Mouse (Mus musculus) kidney, adult 11 months (tissue): ENCODE measurements around the gene Sergef.

Source experiments
- DNase-seq: peaks from one replicate; pipeline ENCODE4 v3.0.0; 2022

The Sergef gene

DNA sequence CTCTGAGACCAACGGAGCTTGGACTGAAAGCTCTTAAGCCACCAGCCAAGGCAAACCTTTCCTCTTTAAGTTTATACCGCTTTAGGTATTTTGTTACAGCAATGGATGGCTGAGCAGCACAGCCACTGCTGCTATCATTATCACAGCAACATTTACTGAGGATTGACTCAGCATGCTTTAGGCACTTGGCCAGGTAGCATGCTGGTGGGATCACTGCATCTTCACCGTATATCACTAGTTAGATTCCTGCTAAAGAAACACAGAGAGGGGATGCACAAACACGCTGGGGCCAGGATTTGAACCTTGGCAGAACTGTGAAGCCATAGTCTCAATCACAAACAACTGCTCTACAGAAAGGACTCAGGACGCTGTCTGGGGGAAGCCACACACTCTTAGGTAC is 152.8 kb downstream of the Sergef start:
- no peak for DNase-seq

DNA sequence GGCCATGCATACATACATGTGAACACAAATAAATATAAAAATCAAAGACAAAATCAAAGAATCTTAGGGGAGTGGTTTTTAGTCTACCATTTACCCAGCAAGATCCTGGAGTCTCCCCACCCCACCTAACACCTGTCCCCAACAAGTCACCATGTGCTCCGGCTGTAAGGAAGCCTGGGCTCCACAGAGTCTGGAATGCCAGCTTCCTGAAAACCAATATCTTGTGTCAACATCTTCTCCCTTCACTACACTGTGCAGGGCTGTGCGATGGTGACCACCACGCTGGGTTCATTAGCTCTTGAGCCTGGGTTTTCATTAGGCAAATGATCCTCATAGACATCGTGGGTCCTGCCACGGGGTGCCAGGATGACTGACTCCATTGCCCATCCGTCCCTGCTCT is 155.4 kb downstream of the Sergef start:
- no peak for DNase-seq

DNA sequence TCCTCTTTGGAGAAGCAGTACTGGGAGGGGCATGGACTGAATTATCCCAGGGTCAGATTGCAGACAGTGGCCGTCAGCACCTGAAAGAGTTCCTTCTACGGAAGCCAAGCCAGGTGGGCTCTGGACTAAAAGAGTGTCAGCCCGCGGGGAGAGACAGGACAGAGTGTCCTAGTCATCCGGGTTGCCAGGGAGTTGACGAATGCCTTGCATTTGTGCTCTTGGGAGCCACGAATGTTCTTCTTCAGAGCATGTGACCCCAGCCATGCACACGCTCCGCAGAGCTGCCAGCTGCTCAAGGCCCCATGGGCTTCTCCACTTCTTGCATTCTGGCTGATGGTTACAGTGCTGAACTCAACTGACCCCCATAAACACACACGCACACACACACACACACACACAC is 156.6 kb downstream of the Sergef start:
- DNase-seq = no peak

DNA sequence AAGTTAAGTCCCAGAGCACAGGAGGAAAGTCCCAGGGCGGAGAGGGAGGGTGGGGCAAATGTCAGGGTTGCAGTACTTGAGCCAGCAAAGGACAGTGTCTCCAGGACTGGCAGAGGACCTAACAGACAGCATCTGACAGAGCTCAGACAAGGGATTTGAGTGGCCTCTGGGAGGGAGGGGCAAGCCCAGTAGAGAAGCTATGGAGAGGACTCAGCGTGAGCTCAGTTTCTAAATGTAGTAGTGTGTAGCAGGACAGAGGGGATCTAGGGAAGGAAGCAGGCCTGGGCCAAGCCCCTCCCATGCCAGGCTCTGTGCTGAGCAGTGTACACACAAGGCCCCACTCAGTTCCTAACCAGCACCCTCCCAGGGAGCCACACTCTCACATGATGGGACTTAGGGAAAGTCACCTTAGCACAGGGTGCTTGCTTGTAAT is 157.5 kb downstream of the Sergef start:
- DNase-seq = peak; percentile 3

DNA sequence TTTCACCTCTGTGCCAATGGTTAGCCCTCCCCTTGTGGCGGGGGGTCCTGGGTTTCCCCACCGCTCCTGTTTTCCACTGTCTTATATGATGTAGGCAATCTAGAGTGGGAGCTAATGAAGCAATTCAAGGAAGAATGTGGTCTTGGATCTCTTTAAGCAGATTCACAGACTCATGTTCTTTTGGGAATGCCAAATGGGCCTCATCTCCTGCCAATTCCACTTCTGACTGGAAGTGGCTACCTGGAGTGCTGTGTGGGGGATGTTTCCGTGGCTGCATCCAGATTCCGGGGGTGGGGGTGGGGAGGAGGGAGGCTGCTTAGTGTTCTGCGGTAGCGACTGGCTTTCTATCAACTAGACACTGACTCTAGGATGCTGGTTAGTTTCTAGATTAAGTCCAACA is 159.8 kb downstream of the Sergef start:
- no peak for DNase-seq

DNA sequence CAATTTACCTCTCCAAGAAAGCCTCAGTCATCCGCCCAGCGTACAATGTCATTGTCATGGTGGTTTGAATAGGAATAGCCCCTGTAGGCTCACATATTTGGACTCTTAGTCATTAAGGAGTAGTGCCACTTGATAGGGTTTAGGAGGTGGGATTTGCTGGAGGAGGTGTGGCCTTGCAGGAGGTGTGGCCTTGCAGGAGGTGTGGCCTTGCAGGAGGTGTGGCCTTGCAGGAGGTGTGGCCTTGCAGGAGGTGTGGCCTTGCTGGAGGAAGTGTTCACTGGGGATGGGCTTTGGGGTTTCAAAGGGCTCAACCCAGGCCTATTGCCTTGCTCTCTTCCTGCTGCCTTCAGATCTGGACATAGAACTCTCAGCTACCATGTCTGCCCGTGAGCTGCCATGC is 162.2 kb downstream of the Sergef start:
- DNase-seq = no peak

DNA sequence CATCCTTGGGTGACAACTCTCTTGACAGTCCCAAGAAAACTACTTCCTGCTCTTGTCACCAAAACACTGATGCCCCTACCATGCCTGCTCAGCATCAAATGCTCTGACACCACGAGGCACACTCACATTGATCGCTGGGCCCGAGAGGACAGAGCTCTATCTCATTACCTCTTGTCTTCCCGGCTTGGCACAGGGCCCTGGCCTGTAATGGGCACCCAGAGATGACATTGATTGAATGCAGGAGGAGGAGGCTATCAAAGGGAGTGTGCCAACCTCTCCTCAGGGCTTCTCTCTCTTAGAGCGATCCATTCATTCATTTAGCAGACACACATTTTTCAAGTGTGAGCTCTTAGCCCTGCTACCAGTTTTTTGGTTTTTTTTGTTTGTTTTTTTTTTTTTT is 164.1 kb downstream of the Sergef start:
- DNase-seq = no peak

DNA sequence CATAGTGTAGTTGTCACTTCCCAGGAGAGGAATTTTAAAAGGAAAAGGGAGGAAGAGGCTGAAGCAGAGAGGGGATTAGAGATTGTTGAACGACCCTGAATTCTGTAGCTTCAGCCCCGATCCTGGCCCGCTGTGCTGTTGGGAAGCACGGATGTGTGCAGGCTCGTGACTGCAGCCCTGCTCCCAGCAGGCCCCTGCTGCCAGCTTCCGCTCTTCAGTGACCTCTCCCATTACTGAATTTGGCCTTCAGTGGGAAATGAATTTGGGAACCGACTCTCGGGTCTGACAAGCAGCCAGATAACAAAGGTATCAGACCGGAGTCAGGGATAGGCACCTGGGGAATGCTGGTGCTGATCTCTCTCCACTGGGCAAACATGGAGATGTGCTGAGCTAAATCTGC is 166.5 kb downstream of the Sergef start:
- DNase-seq = no peak

DNA sequence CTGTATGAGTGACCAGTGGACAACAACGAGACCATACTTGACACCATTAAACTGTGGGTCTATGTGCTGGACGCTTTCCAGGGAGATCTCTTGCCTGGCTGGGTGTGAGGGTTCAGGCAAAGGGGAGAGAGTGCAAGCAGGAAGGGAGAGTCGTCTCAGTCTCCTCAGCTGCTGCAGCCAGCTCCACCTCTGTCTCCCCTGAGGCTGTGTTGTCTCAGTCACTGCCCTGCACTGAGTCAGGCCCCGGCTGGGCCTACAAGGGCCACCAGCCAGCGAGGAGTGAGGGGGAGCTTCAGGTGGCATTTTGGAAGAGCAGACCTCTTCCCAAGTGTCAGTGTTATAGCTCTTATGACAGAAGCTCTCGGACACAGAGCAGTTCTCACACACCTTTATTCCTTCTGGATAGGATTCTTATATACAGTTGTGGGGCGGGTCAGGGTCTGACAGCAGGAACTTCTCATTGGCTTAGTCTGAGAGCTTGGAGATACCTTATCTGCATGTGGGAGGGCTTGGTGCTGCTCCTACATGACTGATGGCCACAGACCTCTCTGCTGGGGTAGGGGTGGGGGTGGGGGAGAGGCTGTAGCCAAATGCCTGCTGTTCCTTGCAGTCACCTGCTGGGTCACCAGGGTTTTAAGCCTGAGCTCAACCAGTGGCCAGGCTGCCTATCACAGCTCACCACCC is 168.4 kb downstream of the Sergef start:
- no peak for DNase-seq

DNA sequence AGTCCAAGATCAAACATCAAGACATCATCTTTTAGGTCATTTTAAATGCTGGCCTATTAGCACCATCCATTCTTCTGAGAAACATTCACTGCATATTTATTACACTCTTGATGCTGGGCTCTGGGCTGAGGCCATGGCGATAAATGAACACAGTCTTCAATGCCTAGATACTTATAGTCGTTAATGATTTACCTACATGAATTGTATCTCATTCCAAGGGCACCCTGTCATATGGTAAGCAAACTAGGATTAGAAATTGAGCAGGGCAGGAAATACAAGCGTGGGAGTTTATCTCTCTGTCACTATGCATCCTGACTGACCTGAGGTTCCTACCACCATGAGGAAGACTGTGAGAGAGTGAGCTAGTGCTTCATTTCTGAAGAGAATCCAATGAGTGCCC is 170.1 kb downstream of the Sergef start:
- no peak for DNase-seq

DNA sequence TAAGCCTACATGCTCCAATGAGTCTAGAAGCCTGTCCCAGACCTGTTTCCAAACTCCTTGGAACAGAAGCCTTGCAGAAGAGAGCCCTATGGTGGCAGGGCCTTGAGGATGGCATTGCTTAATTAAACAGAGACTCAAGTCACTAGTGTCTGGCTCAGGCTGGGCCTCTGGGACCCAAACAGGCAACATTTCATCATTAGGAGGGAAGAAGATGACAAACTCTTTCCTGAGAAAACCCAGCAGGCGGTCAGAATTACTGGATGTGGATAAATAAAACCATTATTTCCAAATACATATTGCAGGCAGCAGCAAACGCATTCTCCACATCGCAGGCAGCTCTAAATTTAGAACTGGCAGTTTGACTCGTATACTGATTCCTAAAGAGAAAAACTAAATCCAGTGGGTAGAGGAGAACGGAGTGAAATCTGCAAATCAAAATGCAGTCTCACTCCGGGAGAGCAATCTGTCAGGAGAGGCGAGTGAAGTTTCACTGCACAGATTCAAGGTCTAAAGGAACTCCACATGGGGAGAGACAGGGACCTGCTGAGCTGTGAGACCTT is 173.1 kb downstream of the Sergef start:
- DNase-seq = no peak

DNA sequence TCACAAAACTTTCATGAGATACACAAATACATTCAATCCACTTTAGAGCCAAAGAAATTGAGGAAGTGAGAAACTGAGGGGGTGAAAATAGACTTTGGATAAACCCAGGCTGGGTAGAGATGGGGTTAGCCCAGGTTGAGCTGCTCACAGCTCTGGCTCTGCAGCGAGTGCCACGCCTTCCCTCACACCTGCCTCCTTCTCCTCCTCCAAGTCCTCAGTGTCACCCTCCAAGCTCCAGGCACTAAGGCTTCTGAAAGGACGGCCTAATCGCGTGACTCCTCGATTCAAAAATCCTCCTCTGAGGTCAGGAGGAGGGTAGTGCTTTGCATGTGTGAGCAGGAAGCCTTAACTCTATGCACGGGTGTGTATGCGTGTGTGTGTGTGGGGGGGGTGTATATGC is 176.5 kb downstream of the Sergef start:
- DNase-seq = no peak

DNA sequence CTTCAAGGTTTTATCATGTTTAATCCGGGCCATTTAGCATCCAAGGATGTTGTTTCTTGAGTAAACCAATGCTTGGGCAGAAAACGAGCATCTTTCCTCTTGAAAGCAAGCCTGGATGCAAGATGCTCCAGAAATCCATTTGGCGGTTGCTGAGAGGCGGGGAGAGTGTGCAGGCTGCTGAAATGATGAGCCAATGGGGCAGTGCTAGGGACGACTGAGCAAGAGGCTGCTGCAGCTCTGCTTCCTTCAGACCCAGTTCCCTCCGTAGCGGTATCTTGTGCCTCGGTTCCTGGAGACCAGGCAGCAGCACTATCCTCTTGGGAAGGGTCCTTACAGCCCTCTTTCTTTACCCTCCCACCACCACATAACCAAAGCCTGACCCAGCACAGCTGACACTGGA is 177.3 kb downstream of the Sergef start:
- DNase-seq = no peak

DNA sequence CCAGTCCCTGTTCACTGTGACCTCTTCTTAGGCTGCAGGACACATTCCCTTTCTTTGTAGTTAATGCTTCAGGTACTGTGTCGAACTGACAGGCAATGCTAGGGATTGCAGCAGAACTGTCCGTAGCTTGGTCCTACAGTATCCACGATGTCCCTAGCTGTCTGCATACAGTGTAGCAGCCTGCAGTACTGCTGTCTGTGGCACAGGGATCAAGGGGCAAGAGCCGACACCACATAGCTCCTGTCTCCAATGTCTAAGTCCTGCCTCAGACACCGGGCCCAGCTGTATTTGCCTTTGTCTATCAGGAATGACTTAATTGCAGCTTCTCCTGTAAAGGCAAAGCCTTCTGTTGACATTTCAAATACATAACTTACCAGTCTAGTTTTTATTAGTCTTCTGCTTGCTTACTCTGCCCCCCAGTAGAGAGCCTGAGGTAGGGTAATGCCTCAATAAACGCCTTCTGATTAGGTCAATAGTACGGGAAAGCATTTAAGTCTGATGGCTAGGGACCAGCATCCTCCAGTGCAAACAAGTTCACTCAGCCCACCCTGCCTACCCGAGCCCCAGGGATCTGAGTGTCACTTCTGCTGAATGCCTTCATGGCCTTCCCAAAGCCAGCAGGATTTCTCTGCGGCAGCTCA is 179.9 kb downstream of the Sergef start:
- no peak for DNase-seq

DNA sequence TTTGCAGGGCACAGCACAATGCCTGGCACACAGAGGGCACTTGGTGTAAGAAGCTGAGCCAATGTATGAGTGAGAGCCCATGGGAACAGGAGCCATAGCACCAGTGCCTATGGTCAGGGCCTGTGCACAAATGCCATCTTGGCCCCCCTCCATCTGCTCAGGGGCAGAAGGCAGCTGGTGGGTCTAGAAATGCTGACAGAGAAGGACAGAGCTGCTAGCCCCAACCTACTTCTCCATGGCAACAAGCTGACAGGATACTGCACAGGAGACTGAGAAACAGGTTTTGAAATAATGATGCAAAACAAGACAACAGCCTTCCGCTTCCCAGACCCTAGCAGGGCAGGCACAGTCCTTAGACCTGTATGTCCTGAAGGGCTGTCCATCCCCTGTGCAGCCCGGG is 180.4 kb downstream of the Sergef start:
- no peak for DNase-seq

DNA sequence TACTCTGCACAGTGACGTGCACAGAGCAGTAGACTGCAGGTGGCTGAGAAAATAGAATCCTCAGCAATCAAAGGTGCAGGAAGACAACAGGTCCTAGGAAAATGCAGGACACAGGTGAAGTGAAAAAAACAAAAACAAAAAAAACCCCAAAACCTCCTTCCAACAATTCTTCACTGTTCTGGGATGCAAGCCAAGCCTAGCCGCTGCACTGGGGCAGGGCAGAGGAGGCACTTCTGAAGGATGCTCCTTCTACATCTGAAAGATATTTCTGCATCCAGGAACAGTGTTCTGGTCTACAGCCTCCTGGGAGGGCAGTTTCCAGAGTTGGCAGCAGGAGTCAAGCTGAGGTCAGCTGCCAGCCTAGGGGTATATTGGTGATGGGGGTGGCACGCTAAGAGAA is 181.7 kb downstream of the Sergef start:
- no peak for DNase-seq

DNA sequence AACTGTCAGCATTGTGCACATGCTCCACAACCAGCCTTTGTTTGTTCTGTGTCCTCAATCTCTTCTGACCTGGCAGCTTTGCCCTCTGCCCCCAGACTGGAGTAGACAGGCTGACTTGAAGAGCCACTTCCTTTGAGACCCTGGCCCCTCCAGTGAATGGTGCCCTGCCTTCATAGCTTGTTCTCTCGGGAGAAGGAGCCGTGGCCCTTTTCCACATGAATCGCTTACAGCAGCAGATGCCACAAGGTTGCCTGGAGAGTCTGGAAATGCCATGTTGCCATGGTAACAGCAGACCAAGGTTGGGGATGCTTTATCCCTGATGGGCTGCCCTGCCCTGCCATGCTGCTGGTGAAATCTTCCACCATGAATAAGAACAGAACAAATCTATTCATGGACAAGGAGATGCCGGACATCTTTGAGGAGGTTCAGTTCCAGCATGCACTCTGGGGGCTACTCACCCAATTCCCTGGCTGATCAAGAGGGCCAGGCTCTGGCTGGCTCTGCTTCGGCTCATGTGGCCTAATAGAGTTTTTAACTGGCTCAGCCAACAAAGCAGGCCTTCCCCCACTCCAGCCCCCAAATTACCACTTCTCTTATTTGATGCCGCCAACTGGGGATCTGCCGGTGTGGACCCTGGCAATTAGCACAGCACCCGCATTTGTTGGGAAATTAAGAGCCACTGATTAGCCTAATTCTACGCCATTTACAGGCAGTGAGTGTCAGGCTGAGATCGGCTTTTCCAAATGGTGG is 185.5 kb downstream of the Sergef start:
- no peak for DNase-seq

DNA sequence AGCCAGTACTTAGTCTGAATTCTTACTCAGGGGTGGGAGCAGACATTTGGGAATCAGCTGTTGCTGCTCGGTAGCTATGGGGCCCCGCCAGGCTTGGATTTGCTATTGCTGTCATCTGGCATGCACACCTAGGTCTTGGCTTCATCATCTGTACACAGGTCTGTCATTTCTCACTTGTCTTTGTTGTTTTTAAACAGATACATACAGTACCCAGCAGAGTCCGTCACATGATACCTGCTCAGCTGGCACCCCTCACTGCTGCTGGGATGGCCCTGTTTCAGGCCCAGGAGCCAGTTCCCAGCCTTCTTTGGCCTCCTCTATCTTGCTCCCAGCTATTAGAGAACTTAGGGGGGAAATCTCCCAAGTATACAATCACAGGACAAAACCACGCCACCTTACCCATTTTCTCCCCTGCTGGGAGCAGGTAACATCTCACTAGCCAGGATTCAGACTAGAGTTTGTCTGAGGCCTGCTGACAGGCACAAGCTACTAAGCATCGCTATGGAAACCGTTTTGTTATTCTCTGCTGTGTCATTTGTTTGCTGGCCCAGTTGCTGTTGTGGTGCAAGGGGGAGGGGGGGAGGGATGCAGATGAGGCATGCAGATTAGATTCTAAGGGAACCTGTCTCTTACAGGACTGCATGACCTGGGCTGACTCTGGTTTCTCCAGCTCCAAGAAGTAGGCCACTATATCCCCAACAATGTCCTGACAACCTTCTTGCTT is 190.5 kb downstream of the Sergef start:
- no peak for DNase-seq

DNA sequence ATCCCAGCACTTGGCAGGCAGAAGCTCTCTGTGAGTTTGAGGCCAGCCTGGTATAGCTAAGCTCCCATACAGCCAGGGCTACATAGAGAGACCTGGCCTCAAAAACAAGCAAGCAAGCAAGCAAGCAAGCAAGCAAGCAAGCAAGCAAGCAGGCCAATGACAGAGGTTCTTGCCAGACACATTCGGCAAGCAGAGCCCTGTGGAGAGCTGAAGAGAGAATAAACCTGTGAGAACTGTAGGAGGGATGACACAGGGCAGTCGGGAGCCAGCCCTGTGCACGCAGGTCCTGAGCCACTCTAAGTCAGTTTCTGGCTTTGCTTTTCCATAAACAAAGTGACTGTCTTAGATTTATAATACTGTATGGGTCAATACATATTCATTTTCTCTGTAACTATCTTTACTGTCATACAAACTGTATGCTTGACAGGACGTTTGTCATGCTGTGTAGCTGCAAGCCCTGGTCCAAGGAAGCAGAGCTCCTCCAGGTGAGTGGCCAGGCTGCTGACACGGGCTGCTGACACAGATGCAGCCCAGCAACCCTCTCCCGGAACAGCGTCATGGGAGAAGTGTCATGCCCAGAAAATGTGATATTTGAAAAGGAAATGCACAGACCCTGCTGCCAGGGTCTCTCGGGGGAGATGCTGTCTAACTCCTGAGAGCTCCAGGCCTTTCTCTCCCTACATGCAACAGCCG is 192.0 kb downstream of the Sergef start:
- DNase-seq = no peak

DNA sequence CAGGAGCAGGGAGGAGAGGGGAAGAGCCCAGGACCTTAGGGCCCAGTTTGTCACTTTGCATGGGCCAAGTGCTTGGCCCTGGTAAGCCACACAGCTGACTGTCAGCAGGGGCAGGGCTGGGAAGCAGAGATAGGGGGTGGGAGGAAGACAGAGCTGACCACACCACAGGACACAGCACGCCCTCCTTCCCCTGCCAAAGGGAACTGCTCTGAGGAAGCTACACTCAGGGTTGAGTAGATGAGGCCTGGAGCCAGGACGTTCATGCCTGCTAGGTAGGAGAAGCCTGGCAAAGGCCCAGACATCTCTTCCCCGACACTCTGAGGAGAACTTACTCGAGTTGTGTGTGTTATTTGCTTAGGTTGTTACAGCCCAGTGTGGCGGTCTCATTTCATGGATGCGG is 193.7 kb downstream of the Sergef start:
- no peak for DNase-seq

DNA sequence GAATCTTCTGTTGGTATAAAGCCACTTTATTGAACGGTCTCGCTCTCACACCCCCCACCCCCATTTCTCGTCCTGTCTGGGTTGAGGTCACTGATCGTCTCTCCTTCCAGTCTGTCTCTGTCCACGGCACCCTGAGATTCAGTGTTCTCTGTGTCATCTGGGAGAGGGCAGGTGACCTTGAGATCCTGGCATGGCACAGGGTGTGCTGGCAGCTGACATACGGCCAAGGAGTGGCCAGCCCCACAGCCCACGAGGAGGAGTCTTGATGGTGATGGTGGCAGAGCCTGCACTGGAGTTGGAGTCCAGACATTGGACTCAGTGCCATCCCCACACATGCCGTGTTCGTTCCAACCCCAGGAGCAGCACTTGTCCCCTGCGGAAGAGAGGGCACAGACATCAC is 196.4 kb downstream of the Sergef start:
- DNase-seq = no peak

DNA sequence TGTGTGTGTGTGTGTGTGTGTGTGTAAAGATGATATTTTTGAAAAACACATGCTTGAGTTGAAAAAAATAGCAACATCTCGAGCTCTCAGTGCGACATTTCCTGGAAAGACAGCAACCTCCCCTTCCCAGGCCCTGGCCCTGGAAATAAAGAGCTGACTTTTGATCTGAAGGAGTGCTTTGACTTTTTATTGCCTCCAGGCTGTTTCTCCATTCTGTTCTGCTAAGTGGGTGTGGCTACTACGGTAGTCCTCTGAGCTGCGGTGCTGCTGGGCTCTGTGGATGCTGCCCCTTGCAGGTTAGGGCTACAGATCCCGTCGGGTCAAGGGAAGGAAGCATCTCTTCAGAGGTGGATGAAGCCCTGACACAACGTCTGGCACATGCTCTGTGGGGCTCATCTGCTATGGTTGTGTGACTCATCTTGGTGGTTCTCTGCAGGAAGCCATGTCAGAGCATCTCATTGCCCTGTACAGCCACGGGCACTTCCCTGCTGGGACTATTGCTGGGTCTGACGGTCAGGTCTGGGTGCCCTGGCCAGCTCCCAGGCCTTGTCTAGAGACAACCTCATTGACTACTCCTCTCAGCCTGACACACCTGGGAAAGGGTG is 201.0 kb downstream of the Sergef start:
- DNase-seq = no peak
